Mouse (Mus musculus): ENCODE results near the gene Sfxn5.

DNA sequence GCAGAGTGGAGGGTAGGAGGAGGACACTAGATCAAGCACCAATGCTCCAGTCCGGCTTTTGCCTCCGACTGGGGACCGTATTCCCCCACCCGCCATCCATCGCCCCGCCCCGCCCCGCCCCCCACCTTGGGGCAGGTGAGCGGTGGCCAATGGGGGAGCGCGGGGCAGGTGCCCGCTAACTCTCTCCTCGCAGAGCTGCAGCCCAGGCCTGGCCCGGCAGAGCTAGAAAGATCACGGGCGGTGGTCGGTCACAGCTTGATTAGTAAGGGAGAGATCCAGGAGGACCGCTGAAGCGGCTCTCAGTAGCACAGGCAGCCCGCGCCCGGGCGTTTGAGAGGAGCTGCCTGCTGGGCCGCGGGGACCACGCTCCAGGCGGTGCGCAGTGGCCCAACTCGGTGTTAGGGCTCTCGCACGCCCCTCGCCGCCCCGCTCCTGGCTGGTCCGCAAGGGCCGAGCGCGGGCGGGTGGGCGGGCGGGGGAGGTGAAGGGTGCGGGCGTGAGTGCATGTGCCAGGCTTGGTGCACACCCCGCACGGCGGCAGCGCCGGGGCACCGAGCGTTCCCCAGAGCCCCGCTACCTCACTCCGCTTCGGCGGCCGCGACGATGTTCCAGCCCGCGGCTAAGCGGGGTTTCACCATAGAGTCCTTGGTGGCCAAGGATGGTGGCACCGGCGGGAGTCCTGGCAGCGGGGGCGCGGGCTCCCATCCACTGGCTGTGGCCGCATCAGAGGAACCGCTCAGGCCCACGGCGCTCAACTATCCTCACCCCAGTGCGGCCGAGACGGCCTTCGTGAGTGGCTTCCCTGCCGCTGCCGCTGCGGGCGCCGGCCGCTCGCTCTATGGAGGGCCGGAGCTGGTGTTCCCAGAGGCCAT is 145.6 kb downstream of the Sfxn5 start, which contains the start of gene Emx1:
- TF ChIP-seq CTCF (IDR thresholded peaks at IDR 0.05) (no peak), EP300 (IDR thresholded peaks at IDR 0.05) (no peak)
